Mouse (Mus musculus) heart, postnatal 25 days (tissue): ENCODE measurements around the gene Tsc22d3. TPM values are rescaled to one million over a fixed set of nuclear protein-coding genes. Genes with fewer than 3 reads are reported as not detected.
"Not testable (repeated sequence)": the region's sequence is repeated elsewhere in the genome, so short reads cannot be mapped to it uniquely, and the experiment has no call there.

ENCODE experiments used
- DNase-seq: peaks from one replicate; pipeline ENCODE4 v3.0.0; 2022; ENCODE audit warnings: low spot score
- intact Hi-C: fragments of 180-260 bp; cut with DNase I; formaldehyde crosslinking; loops from one replicate; pipeline ENCODE4 v1.15.1; 2025
- total RNA-seq, 2 experiments: library from RNA; stranded (reverse); gene quantifications; 2 replicates each; pipeline ENCODE4 v1.2.3; 2021

Tsc22d3 gene
- total RNA-seq, 2 experiments from 2014 or later, result 130 to 184 TPM

DNA sequence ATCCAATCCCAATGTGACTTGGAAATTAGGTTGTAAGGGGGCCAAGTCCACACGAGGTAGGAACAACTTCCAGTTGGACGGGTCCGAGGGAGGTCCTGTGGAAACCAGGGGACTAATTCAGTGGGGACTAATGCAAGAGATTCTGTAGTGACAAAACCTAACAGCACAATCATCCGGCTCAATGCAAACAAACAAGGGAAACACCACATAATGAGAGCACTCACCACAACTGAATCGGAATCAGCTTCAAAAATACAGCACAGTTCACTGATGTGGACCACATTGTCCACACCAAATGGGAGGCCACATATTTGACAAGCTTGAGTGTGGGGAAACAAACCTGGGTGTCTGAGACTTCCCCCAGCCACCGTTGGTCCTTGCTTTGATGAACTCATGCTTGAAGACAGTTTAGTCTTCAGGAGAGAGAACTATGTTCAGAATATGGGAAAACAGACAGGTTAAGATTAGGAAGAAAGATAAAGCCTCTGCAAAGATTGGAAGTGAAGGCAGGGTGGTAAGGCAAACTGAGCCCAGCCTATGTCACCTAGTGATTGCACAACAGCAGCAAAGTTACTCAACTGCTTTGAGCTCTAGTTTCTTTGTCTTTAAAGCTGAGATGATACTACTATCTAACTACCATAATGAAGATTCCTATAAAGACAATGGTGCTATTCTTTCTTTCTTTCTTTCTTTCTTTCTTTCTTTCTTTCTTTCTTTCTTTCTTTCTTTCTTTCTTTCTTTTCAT is 93.9 kb downstream of the Tsc22d3 start:
- no peak for DNase-seq
- intact Hi-C loops, result no loop called here

DNA sequence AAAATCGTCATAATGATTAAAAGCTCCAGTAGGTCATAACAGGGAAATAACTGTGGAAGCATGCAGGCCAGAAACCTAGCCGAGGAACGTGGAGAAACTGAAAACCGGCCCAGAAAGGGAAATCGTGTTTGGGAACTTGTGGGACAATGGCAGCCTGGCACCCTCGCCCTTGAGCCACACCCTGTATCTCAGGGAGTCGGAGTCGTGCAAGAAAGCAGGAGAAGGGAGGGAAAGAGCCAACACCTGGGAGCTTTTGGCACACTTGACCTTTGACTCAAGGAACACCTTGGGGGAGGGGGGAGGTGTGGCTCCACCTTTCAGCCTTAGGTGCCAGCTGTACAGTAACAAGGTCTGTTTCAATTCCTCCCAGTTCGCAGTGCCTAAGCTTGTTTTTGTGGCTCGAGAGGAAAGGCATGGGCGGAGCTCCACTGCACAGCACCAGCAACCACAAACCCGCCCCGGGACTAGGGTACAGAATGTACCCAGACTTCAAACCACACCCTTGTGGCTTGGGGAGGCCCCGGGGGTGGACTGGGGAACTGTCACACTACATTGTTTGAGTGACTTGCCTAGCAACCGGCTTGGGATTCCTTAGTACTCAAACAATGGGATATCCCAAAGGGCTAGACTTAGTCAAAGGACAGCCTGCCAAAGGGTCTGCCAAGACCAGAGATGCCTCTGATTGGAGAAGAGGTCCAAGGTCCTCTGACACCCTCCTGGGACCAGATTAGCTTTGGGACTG is 94.8 kb downstream of the Tsc22d3 start:
- intact Hi-C loops, result loop anchor here (2.0 kb wide), 1 partner anchor 37 kb away; no protein-coding TSS in a partner anchor

DNA sequence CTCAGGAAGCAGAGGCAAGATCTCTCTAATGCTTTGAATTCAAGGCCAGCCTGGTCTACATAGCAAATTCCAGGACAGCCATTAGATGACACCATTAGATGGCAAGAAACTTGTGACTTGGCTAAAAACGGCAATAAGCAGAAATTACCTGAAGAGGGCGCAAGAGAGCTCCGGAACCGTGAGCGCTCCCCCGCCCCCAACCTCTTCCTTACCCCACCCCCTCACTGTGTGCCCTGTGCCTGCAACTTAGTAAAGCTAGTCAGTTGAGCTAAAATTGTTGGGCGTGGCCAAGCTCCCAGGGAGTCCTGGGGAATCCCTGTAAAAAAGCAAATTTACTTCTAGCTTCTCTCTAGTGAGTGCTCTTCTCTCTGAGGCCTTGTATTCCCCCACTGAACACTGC is 96.6 kb downstream of the Tsc22d3 start:
- intact Hi-C loops, result loop anchor here (2.0 kb wide), 2 partner anchors 39 to 97 kb away; partner anchors contain the start of gene Tsc22d3
- peak; percentile 40 for DNase-seq

More for the DNA sequence above, 94.8 kb downstream of the Tsc22d3 start:
- DNase-seq, result peak; percentile 87

DNA sequence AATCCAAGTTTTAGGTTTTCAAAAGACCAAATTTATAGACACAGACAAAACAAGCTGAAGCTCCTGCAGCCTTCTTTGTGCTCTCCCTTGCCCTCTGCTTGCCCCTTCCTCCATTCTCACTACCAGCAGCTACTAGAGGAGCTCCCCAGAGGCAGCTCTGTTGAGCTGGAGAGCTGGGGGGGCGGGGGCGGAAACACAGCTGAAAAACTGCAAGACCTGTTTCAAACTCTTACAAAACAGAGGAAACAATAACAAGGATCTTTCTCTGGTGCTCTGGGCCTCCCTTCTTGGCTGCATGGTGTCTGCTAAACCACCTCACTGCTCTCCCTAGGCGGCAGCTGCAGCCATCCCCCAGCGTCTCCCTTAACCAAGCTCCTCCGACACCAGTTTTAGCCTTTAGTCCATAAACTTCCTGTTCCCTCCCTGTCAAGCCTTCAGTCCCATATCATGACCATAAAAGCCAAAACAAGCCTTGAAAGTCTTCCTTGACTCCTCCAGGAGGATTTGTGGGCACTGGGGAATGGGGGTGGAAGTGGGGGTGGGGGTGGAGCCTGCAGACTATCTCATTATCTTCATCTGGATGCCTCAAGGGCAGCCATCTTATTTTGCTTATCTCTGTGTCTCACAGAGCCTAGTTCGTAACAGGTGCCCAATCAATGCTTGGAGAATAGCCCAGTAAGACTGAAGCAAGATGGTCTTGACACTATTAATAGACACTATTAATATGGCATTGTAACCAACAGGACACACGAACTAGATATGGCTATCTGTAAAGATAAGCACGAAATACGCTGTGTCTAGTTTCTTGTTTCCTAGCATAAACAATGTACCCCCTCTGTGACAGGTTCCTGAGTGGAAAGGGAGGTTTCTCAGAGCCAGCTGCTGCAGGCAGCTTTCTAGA is 98.8 kb downstream of the Tsc22d3 start:
- intact Hi-C loops, result loop anchor here (2.0 kb wide), 1 partner anchor 99 kb away; the partner anchor contains the start of gene Tsc22d3
- no peak for DNase-seq

- no peak for DNase-seq
- intact Hi-C loops, result no loop called here
These were observed 100.2 kb downstream of the Tsc22d3 start for GRCm38 (mm10) chrX:140500306-140500705.

GRCm38 (mm10) chrX:140498431-140498830 is 102.0 kb downstream of the Tsc22d3 start:
- intact Hi-C loops, DNase-seq: not testable (repeated sequence)

- intact Hi-C loops, result loop anchor here (5.0 kb wide), 1 partner anchor 228 kb away; no protein-coding TSS in a partner anchor
- DNase-seq, result no peak
These were observed 106.3 kb downstream of the Tsc22d3 start for GRCm38 (mm10) chrX:140494170-140494569.

DNA sequence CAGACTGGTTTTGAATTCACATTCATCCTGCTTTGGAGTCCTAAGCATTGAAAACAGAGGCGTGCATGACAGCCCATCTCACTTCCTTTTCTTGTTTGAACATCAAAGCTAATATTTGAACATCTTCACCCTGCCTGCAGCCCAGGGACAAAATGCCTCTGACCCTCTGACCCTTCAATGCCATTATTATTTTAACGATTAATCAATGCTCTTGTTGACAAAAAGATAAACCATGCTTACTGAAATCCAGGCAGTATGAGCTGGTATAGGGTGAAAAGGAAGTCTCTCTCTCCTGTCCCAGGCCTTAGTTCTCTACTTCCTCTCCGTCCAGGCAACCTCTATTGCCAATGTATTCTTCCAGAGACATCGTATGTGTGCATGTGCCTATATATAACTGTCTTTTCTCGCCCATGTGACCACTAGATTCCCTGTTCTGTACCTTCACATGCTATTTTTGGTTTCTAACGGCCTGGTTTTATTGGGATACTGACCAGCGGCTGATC is 106.9 kb downstream of the Tsc22d3 start:
- intact Hi-C loops, result loop anchor here (5.0 kb wide), 1 partner anchor 229 kb away; no protein-coding TSS in a partner anchor
- no peak for DNase-seq

DNA sequence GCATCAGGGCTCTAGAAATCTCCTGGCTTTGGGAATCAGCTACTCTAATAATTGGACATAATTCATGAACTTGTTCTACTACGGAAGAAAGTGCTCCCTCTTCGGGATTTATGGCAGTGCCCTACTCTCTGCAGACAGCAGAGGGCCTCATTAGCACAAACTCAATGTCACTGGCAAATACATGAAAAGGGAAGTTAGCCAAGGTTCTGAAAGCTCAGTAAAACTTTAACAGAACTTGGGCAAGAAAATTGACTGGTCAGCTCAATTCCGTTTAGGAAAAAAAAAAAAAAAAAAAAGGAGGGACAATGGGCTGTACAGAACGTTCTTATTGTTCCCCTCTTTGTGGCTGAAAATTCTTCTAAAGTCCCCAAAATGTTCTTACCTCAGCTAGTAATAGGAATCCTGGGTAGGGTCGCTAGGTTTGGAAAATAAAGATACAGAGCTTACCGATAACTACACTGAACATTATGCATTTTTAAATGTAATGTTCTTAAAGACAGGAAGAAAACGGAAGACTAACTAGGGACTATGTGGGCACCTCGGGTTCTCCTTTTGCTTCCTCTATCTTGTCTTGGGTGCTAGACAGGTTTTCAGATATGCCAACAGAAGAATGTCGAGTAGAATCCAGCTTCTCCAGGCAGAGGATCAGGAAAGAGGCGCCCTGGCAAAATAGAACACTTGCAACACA is 108.4 kb downstream of the Tsc22d3 start:
- intact Hi-C loops, result loop anchor here (1.0 to 5.0 kb wide), 2 partner anchors 108 to 230 kb away; partner anchors contain the start of gene Tsc22d3
- peak; percentile 37 for DNase-seq

DNA sequence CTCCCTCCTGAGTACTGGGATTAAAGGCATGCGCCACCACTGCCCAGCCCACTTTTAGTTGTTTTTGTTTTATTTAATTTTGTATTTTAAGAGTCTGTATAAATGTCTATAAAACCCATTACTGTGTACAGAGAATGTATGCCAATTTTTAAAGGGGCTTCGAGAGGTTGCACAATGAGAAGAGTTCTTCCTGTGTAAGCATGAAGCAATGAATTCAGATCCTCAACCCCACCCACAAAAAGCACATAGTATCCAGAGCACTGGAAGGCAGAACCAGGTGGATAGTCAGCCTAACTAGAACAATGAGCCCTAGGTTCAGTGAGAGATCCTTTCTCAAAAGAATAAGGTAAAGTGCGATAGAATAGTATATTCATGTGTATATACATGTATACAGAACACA is 110.3 kb downstream of the Tsc22d3 start:
- intact Hi-C loops, result loop anchor here (5.0 kb wide), 1 partner anchor 232 kb away; no protein-coding TSS in a partner anchor
- DNase-seq, result no peak

Other genes with a start within 250 kb of the Tsc22d3 start
- gene Prps1, start 144.0 kb downstream of the Tsc22d3 start, total RNA-seq, result 10 to 100 TPM; 27.8 to 28.0 TPM
- 10 to 100 TPM; 14.7 to 17.8 TPM for gene Mid2, start 63.9 kb upstream of the Tsc22d3 start, total RNA-seq
- not detected for gene Tex13b, start 212.8 kb upstream of the Tsc22d3 start, total RNA-seq